Mouse (Mus musculus): ENCODE results near the gene Nid2.

- TF ChIP-seq MEF2A (IDR thresholded peaks at IDR 0.05; ENCODE audit: extremely low read depth, insufficient replicate concordance, low read depth, low read length, poor library complexity, severe bottlenecking), result no peak
- TF ChIP-seq MAFK (IDR thresholded peaks at IDR 0.05; ENCODE audit: borderline replicate concordance, low read depth, low read length), result no peak
- TF ChIP-seq ZNF384 (IDR thresholded peaks at IDR 0.05; ENCODE audit: low read depth, low read length), result no peak
- no peak for TF ChIP-seq MAX (IDR thresholded peaks at IDR 0.05; ENCODE audit: low read length)
- TF ChIP-seq CTCF (IDR thresholded peaks at IDR 0.05 in 2 of 3, conservative IDR thresholded peaks at IDR 0.05 in 1 of 3; ENCODE audit: control insufficient read depth in 1 of 3, insufficient read depth in 1 of 3, low read depth in 2 of 3, low read length in 3 of 3, poor library complexity in 1 of 3, severe bottlenecking in 1 of 3), result no peak
- TF ChIP-seq POLR2A (IDR thresholded peaks at IDR 0.05; ENCODE audit: control insufficient read depth in 1 of 2, insufficient read depth in 1 of 2, low read depth in 1 of 2, low read length in 2 of 2, poor library complexity in 1 of 2), result no peak
Measured at GRCm38 (mm10) chr14:19801474-19802215, 50.6 kb downstream of the Nid2 start.

Measured in MEL (cell line).